Mouse (Mus musculus) adrenal gland, postnatal 0 days (tissue): ENCODE data around the gene Trpc2. TPM values are rescaled to one million over a fixed set of nuclear protein-coding genes. Genes with fewer than 3 reads are reported as not detected.

Experiments used
- polyA plus RNA-seq: library from polyadenylated mRNA; unstranded; fragments of >200 nt; fragmentation: Nextera tagmentation; extraction: Ambion mirVana; gene quantifications from 2 replicates; pipeline ENCODE4 v1.2.1, GENCODE M21; 2015

Gene Trpc2
- polyA plus RNA-seq: not detected in 2 replicates

DNA sequence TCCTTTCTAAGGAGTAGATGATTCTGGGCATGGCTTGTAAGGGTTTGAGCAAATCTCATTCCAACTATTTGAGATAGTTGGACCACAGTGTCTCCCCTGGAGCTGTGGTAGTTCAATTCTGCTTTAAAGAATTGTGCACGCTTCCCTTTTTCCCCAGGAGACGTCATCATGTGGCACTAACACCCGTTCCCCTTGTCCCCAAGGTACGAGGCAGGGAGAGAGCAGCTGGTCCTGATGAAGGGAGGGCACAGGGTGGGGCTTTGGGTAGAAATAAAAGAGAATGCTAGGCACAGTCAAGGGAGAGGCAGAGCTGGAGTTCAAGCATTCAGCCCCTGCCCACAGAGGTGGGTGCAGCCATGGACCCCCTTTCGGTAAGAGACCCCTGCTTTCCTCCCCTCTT is at the start of gene Trpc2:
Gene Trpc2, plus strand, starts transcription at position 301 of the 400 bp plus-strand sequence.

DNA sequence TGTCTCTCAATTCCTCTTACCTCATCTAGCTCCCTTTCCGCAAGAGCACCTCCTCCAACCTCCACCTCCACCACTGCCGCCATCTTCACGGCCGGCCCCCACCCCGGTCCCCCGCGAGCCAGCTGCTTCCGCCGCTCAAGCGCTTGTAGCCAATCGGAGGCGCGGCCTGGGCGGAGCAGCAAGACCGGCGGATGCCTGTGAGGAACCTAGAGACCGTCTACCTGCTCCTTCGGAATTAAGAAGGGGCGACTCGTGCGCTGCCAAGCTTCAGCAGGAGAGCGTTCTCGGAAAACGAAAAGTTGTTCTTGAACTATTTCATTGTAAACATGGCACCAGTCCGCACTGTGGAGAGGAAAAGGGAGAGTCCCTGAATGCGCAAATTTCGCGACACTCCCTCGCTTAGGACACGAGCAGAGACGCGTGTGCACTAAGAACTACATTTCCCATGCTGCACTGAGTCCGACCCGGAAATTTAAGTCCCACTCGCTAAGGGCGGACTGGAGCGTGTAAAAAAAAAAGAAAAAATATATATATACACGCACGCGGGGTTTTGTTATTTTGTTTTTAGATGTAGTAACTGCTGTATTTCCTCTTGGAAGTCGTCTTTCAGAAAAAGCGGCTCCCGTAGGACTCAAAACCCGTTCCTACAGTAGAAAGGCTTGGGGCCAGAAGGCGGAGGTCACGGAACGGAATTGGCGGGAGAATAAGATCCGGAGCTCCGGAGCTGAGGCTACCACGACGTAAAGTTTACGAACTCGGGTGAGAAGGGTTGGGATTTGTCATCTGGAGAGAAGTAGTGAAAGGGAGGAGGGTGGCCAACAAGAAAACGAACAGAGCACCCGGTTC is 17.6 kb upstream of the Trpc2 start, which contains the start of the genes Rnf121, Xndc1 and Xntrpc:
Gene Rnf121, minus strand, starts transcription at position 424 of the 846 bp plus-strand sequence.
Gene Xndc1, plus strand, starts transcription at position 466 of the 846 bp plus-strand sequence.
Gene Xntrpc, plus strand, starts transcription at position 668 of the 846 bp plus-strand sequence.

GRCm38 (mm10) chr7:102101487-102101886 is 18.6 kb downstream of the Trpc2 start, which contains the start of gene Art1:
Gene Art1 (plus strand): TSS chr7:102101743.

GRCm38 (mm10) chr7:102109171-102109570 is 26.3 kb downstream of the Trpc2 start, which contains the start of gene Art5:
Gene Art5 (minus strand): TSS chr7:102109489.

DNA sequence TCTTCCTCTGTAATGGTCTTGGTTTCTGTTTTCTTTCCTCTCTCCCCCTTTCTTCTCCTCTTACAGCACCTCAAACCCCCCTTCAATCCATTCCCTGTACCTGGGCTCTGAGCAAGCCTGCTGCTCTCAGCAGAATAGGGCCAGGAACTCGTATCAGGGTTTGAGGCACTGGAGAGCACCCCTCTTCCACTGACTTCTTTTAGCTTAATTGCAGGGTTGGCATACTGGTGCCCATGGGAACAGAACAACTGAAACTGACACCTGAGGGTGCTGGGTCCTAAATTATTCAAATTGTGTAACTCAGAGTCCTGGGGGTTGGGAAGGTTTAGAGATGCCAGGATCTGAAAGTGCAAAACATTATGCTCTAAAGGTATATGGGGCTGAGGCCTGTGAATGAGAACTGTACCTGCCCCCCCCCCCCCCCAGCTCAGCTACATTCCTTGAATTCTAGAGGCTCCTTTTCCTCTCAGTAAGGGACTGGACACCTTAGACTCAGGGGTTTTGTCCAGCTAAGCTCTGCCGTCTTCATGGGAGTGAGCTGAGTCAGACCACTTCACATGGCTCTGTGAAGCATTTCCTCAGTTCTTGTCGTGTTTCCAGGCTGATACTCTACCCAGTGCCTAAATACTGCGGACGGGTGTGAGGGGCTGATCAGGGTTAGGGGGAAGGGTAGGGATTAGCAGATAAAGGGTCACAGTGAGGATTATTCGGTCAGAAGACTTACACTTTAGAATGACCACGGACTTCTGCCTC is 33.8 kb downstream of the Trpc2 start, which contains the start of gene Chrna10:
Gene Chrna10, minus strand, starts transcription at position 250 of the 753 bp plus-strand sequence.

Other genes with a start within 250 kb of the Trpc2 start
- gene Inppl1, start 244.9 kb upstream of the Trpc2 start, polyA plus RNA-seq: 20.2 and 33.4 TPM in 2 replicates
- gene Folr2, start 225.9 kb upstream of the Trpc2 start, polyA plus RNA-seq: 9.9 and 11.1 TPM in 2 replicates
- gene Anapc15, start 219.4 kb upstream of the Trpc2 start, polyA plus RNA-seq: 30.2 and 36.9 TPM in 2 replicates
- 8.2 and 12.2 TPM in 2 replicates for gene Folr1, start 212.3 kb upstream of the Trpc2 start, polyA plus RNA-seq
- gene Lamtor1, start 177.2 kb upstream of the Trpc2 start, polyA plus RNA-seq: 118 and 135 TPM in 2 replicates
- gene Tomt, start 176.8 kb upstream of the Trpc2 start, polyA plus RNA-seq: 0.08 TPM in 1 of 2 replicates, not detected in the other
- 14.3 and 19.7 TPM in 2 replicates for gene Lrrc51, start 149.2 kb upstream of the Trpc2 start, polyA plus RNA-seq
- 30.6 and 40.0 TPM in 2 replicates for gene Numa1, start 149.0 kb upstream of the Trpc2 start, polyA plus RNA-seq
- gene Il18bp, start 64.4 kb upstream of the Trpc2 start, polyA plus RNA-seq: 7.5 and 13.6 TPM in 2 replicates
- 14.0 and 15.6 TPM in 2 replicates for gene Rnf121, start 17.6 kb upstream of the Trpc2 start, polyA plus RNA-seq
- gene Xndc1, start 17.6 kb upstream of the Trpc2 start, polyA plus RNA-seq: 8.7 and 12.5 TPM in 2 replicates
- 0.35 TPM in 2 replicates for gene Xntrpc, start 17.4 kb upstream of the Trpc2 start, polyA plus RNA-seq
- gene Art1, start 18.6 kb downstream of the Trpc2 start, polyA plus RNA-seq: 2.0 and 2.4 TPM in 2 replicates
- gene Art5, start 26.4 kb downstream of the Trpc2 start, polyA plus RNA-seq: 1.1 and 1.7 TPM in 2 replicates
- gene Chrna10, start 33.7 kb downstream of the Trpc2 start, polyA plus RNA-seq: 0.29 TPM in 1 of 2 replicates, not detected in the other
- 10.6 and 14.8 TPM in 2 replicates for gene Nup98, start 127.1 kb downstream of the Trpc2 start, polyA plus RNA-seq
- gene Pgap2, start 127.1 kb downstream of the Trpc2 start, polyA plus RNA-seq: 79.7 and 172 TPM in 2 replicates
- gene Rhog, start 172.9 kb downstream of the Trpc2 start, polyA plus RNA-seq: 42.5 and 58.3 TPM in 2 replicates
- 20.1 and 31.1 TPM in 2 replicates for gene Stim1, start 184.7 kb downstream of the Trpc2 start, polyA plus RNA-seq